Mouse (Mus musculus) monocyte, adult 5-6 weeks (primary cell): Measurements from ENCODE around the gene Tra2b. TPM values are rescaled to one million over a fixed set of nuclear protein-coding genes. Genes with fewer than 3 reads are reported as not detected.
A peak's percentile ranks its signal among the peaks of the same experiment; 100 is the strongest.
"Not testable (repeated sequence)": the region's sequence is repeated elsewhere in the genome, so short reads cannot be mapped to it uniquely, and the experiment has no call there.

Source experiments
- ATAC-seq: fragments of 153-309, 156-312 bp; replicated peaks from 2 replicates; pipeline ENCODE4 v1.8.0; 2017; ENCODE audit warnings: mild to moderate bottlenecking; ENCODE audit not compliant: low TSS enrichment, insufficient number of reproducible peaks, severe bottlenecking, poor library complexity, low FRiP score
- total RNA-seq: library from RNA; stranded (forward); fragments of 200-1000, 200-491, 200-594 nt; gene quantifications from 3 replicates; pipeline ENCODE4 v1.2.3, GENCODE M21; 2017

Tra2b gene
- 625 to 777 TPM (median 669 TPM) in 3 replicates for total RNA-seq

GRCm38 (mm10) chr16:22265849-22266376 lies at the start of gene Tra2b:
Tra2b (minus strand) TSS chr16:22266005.
- ATAC-seq = peak; percentile 96

- ATAC-seq = no peak
Measured at GRCm38 (mm10) chr16:22310649-22311048, 44.8 kb upstream of the Tra2b start.

GRCm38 (mm10) chr16:22302606-22303005 lies 36.8 kb upstream of the Tra2b start:
- ATAC-seq = peak; percentile 83

- no peak for ATAC-seq
Measured at GRCm38 (mm10) chr16:22301378-22301777, 35.6 kb upstream of the Tra2b start.

GRCm38 (mm10) chr16:22296901-22297300 lies 31.1 kb upstream of the Tra2b start:
- ATAC-seq = no peak

- not testable (repeated sequence) for ATAC-seq
Measured at GRCm38 (mm10) chr16:22294812-22295211, 29.0 kb upstream of the Tra2b start.

GRCm38 (mm10) chr16:22293600-22293999 lies 27.8 kb upstream of the Tra2b start:
- ATAC-seq = no peak

GRCm38 (mm10) chr16:22292394-22292793 lies 26.6 kb upstream of the Tra2b start:
- no peak for ATAC-seq

GRCm38 (mm10) chr16:22289643-22290042 lies 23.8 kb upstream of the Tra2b start:
- no peak for ATAC-seq

GRCm38 (mm10) chr16:22286996-22287395 lies 21.2 kb upstream of the Tra2b start:
- ATAC-seq = no peak

- no peak for ATAC-seq
Measured at GRCm38 (mm10) chr16:22276536-22276935, 10.7 kb upstream of the Tra2b start.

- ATAC-seq = no peak
Measured at GRCm38 (mm10) chr16:22275142-22275541, 9.3 kb upstream of the Tra2b start.

- no peak for ATAC-seq
Measured at GRCm38 (mm10) chr16:22270491-22270890, 4.7 kb upstream of the Tra2b start.

- no peak for ATAC-seq
Measured at GRCm38 (mm10) chr16:22266384-22266783, 579 bp upstream of the Tra2b start.

- ATAC-seq = peak; percentile 55
Measured at GRCm38 (mm10) chr16:22264962-22265848, 600 bp downstream of the Tra2b start.

- no peak for ATAC-seq
Measured at GRCm38 (mm10) chr16:22264232-22264961, 1.4 kb downstream of the Tra2b start.

- no peak for ATAC-seq
Measured at GRCm38 (mm10) chr16:22263124-22263523, 2.7 kb downstream of the Tra2b start.

GRCm38 (mm10) chr16:22261563-22261962 lies 4.2 kb downstream of the Tra2b start:
- ATAC-seq = no peak

- no peak for ATAC-seq
Measured at GRCm38 (mm10) chr16:22260423-22261143, 5.2 kb downstream of the Tra2b start.
